Mouse (Mus musculus) CH12.LX (cell line): ENCODE data around the gene Clec2d. TPM values are rescaled to one million over a fixed set of nuclear protein-coding genes. Genes with fewer than 3 reads are reported as not detected.

Source experiments
- DNase-seq: peaks from one replicate; pipeline ENCODE4 v3.0.0-alpha.2; 2013; ENCODE audit errors: extremely low read depth
- H3K27ac ChIP-seq: 2 replicates; pipeline ENCODE4 v1.5.1; 2012; ENCODE audit warnings: low read depth, mild to moderate bottlenecking, control low read depth, moderate library complexity; ENCODE audit not compliant: insufficient read depth
- H3K27me3 ChIP-seq: replicated peaks from 2 replicates; pipeline ENCODE3; 2012; ENCODE audit warnings: inconsistent platforms
- H3K36me3 ChIP-seq, 2 experiments: replicated peaks in 1 of 2; 2 replicates each; pipeline versions ENCODE3 to v1.6.1; 2012; ENCODE audit warnings: inconsistent platforms in 1 of 2, low read length in 1 of 2, mild to moderate bottlenecking in 1 of 2, mixed read lengths in 1 of 2, moderate library complexity in 1 of 2; ENCODE audit not compliant: control insufficient read depth in 1 of 2, insufficient read depth in 1 of 2
- H3K4me1 ChIP-seq, 2 experiments: 2 replicates each; pipeline ENCODE4 v1.6.1; 2012; ENCODE audit warnings: inconsistent platforms in 1 of 2, moderate library complexity in 1 of 2; ENCODE audit not compliant: insufficient read depth in 2 of 2, control insufficient read depth in 1 of 2
- H3K4me2 ChIP-seq: 2 replicates; pipeline ENCODE4 v1.6.1; 2012; ENCODE audit warnings: low read depth, mild to moderate bottlenecking, control low read depth; ENCODE audit not compliant: poor library complexity, insufficient read depth, severe bottlenecking
- H3K4me3 ChIP-seq, 3 experiments: fragments of 150-350 bp in 1 of 3; sonication (generic) in 1 of 3; replicated peaks in 1 of 3; 2 replicates each; pipeline versions ENCODE3 to v1.5.1; 2011 to 2012; ENCODE audit warnings: low read depth in 2 of 3, low read length in 2 of 3, mild to moderate bottlenecking in 2 of 3, moderate library complexity in 2 of 3, control low read depth in 1 of 3, improper control_type of control experiment in 1 of 3, inconsistent platforms in 1 of 3, mixed read lengths in 1 of 3; ENCODE audit not compliant: poor library complexity in 1 of 3
- H3K79me2 ChIP-seq: replicated peaks from 2 replicates; pipeline ENCODE4 v1.6.1; 2012; ENCODE audit warnings: mild to moderate bottlenecking, moderate library complexity; ENCODE audit not compliant: control insufficient read depth, poor library complexity, insufficient read depth, severe bottlenecking; ENCODE audit errors: extremely low read depth
- H3K9ac ChIP-seq: 2 replicates; pipeline ENCODE4 v1.6.1; 2012; ENCODE audit warnings: low read depth, mild to moderate bottlenecking, control low read depth, moderate library complexity; ENCODE audit not compliant: insufficient read depth
- H3K9me3 ChIP-seq: replicated peaks from 2 replicates; pipeline ENCODE3; 2012; ENCODE audit warnings: low read length, inconsistent platforms, mixed read lengths
- CTCF ChIP-seq, 2 experiments: IDR thresholded peaks in 1 of 2; conservative IDR thresholded peaks in 1 of 2; 2 replicates each; pipeline ENCODE4 v1.5.1; 2011 to 2012; ENCODE audit warnings: low read depth in 2 of 2, low read length in 2 of 2, improper control_type of control experiment in 1 of 2, inconsistent platforms in 1 of 2, mild to moderate bottlenecking in 1 of 2, moderate library complexity in 1 of 2
- EP300 ChIP-seq: IDR thresholded peaks from 2 replicates; pipeline ENCODE4 v1.6.1; 2011; ENCODE audit warnings: low read length, improper control_type of control experiment
- ETS1 ChIP-seq: conservative IDR thresholded peaks from 2 replicates; pipeline ENCODE4 v1.6.1; 2012; ENCODE audit warnings: low read depth, mild to moderate bottlenecking, inconsistent platforms, low read length, improper control_type of control experiment, moderate library complexity
- IRF4 ChIP-seq: IDR thresholded peaks from 2 replicates; pipeline ENCODE4 v1.6.1; 2014; ENCODE audit warnings: low read depth, mild to moderate bottlenecking, inconsistent platforms, low read length, improper control_type of control experiment
- JUN ChIP-seq: IDR thresholded peaks from 2 replicates; pipeline ENCODE4 v1.6.1; 2011; ENCODE audit warnings: low read depth, mild to moderate bottlenecking, low read length, improper control_type of control experiment, moderate library complexity; ENCODE audit not compliant: insufficient read depth
- JUND ChIP-seq: conservative IDR thresholded peaks from 2 replicates; pipeline ENCODE4 v1.6.1; 2011; ENCODE audit warnings: low read depth, low read length, improper control_type of control experiment
- MAFK ChIP-seq: IDR thresholded peaks from 2 replicates; pipeline ENCODE4 v1.6.1; 2011; ENCODE audit warnings: low read length, improper control_type of control experiment; ENCODE audit not compliant: insufficient replicate concordance
- MYC ChIP-seq: IDR thresholded peaks from 2 replicates; pipeline ENCODE4 v1.6.1; 2011; ENCODE audit warnings: low read depth, mild to moderate bottlenecking, improper control_type of control experiment, low read length
- NRF1 ChIP-seq: IDR thresholded peaks from 2 replicates; pipeline ENCODE4 v1.6.1; 2014; ENCODE audit warnings: low read depth, mild to moderate bottlenecking, inconsistent platforms, low read length, improper control_type of control experiment, moderate library complexity
- PAX5 ChIP-seq: IDR thresholded peaks from 2 replicates; pipeline ENCODE4 v1.6.1; 2012; ENCODE audit warnings: low read length, inconsistent platforms, mixed read lengths
- POLR2A ChIP-seq: IDR thresholded peaks from 2 replicates; pipeline ENCODE4 v1.6.1; 2011; ENCODE audit warnings: low read depth, mild to moderate bottlenecking, improper control_type of control experiment, low read length
- RAD21 ChIP-seq: IDR thresholded peaks from 2 replicates; pipeline ENCODE4 v1.6.1; 2011; ENCODE audit warnings: low read depth, mild to moderate bottlenecking, low read length, improper control_type of control experiment, moderate library complexity
- RCOR1 ChIP-seq: conservative IDR thresholded peaks from 2 replicates; pipeline ENCODE4 v1.6.1; 2012; ENCODE audit warnings: low read depth, mild to moderate bottlenecking, inconsistent platforms, low read length, improper control_type of control experiment
- TCF12 ChIP-seq: IDR thresholded peaks from 2 replicates; pipeline ENCODE4 v1.6.1; 2014; ENCODE audit warnings: low read depth, mild to moderate bottlenecking, inconsistent platforms, low read length, improper control_type of control experiment
- ZKSCAN1 ChIP-seq: IDR thresholded peaks from 2 replicates; pipeline ENCODE4 v1.6.1; 2012; ENCODE audit warnings: low read depth, inconsistent platforms, low read length, improper control_type of control experiment, borderline replicate concordance
- ZNF384 ChIP-seq: IDR thresholded peaks from 2 replicates; pipeline ENCODE4 v1.6.1; 2012; ENCODE audit warnings: low read depth, low read length, improper control_type of control experiment, inconsistent platforms
- dilution Hi-C: fragments of 300-500 bp; cut with MboI; formaldehyde crosslinking; loops from 2 replicates; pipeline ENCODE4 v1.14.3; 2020; ENCODE audit warnings: low sequenced_read_pairs; ENCODE audit not compliant: extremely low pct_unique_long_range_greater_than_20kb, extremely low pct_ligation_motif_present
- in situ Hi-C: fragments of 300-500 bp; cut with MboI; formaldehyde crosslinking; loops from 3 replicates; pipeline ENCODE4 v1.14.3; 2019; ENCODE audit warnings: low sequenced_read_pairs, low pct_ligation_motif_present, low pct_unique_long_range_greater_than_20kb, mixed read lengths
- polyA plus RNA-seq: library from polyadenylated mRNA; unstranded; fragments of >175 nt; gene quantifications from 2 replicates; pipeline ENCODE4 v1.2.1, GENCODE M21; 2012; ENCODE audit warnings: low read depth; ENCODE audit not compliant: insufficient read length
- total RNA-seq, 2 experiments: library from RNA; depleted of rRNA; stranded (reverse); fragments of 300-350 nt in 1 of 2; fragments of >200 nt in 1 of 2; gene quantifications; 2 replicates each; pipeline ENCODE4 v1.2.3; 2012 to 2014

Clec2d gene
- total and polyA plus RNA-seq, 3 experiments = 5.1 to 50.7 (median 25.9) TPM

DNA sequence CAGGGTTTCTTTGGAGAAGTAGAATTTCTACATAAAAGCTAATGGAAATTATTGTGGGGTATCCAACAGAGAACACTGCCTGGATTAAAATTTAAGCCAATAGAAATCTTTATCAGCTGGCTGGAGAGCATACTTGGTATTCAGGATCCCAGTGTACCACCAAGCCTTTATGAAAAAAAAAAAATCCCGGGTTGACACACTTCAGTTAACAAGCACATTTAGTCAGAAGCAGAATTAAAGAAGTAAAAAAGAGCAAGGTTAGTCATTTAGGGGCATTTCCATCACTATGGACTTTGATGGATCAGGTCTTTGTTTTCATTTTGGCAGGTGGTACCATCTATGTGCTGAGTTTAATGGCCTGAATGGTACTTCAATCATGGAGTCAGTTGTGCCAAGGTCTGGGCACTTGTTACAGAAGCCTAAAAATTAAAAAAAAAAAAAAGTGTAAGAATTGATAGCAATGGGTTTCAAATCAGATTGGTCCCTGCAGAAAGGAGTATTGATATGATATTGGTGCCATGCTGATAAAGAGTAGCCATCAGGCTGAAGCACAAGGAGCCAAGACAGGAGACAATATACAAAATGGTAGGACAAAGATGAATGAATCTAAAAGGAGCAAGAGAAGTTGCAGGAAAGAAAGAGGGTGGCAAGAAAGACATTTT lies 29.5 kb downstream of the Clec2d start:
- H3K9me3 ChIP-seq = peaks cover 3% of the 10 kb centered on the region
- H3K79me2 ChIP-seq = no peaks in the 10 kb centered on the region
- H3K36me3 ChIP-seq = no peaks in the 10 kb centered on the region
- no peak overlapping the region for H3K4me2 ChIP-seq
- no peak for DNase-seq
- in situ Hi-C loops = no loop called here
- TF ChIP-seq RAD21 (no peak), IRF4 (no peak), MAFK (no peak), RCOR1 (0 out of 2 replicates have a peak, but pooled peaks have one; percentile 53), CTCF (conservative IDR thresholded peaks at IDR 0.05 in 1 of 2, IDR thresholded peaks at IDR 0.05 in 1 of 2; ENCODE audit: low read depth in 2 of 2, low read length in 2 of 2) (no peak), TCF12 (peak; percentile 54; the same call in 1 of the 2 replicates), PAX5 (no peak), NRF1 (no peak), ZNF384 (peak; percentile 75)
- no peak overlapping the region for H3K4me3 ChIP-seq
- no peaks in the 10 kb centered on the region for H3K27me3 ChIP-seq
- dilution Hi-C loops = no loop called here
- H3K9ac ChIP-seq = peak overlapping the region; percentile 78; the same call in 1 of the 2 replicates
- peak overlapping the region; percentile 62 for H3K27ac ChIP-seq
- peaks cover 5 to 35% of the 10 kb centered on the region in 2 experiments for H3K4me1 ChIP-seq

DNA sequence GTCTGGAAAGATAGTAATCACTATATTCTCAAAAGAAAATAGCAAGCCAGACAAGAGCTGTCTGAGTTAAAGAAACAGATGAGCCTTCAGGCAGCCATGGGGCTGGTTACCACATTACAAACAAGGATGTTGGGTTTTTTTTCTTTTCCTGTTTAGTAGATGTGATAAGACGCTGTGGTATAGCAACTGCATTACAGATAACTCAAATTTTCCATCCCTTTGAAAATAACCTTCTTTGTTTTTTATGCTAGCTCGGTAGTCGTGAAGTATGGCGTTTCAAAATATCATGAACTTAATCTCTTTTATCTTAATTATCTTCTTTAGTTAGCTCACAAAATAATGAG lies 30.0 kb downstream of the Clec2d start:
- Histone ChIP-seq H3K27ac (peak overlapping the region; percentile 62; the same call in 1 of the 2 replicates), H3K9ac (no peak overlapping the region)
- TF ChIP-seq JUND (peak; percentile 81), JUN (peak; percentile 77), ZKSCAN1 (no peak), PAX5 (no peak), ETS1 (peak; percentile 35; the same call in 1 of the 2 replicates), MYC (0 out of 2 replicates have a peak, but pooled peaks have one; percentile 27), ZNF384 (peak; percentile 78), EP300 (peak; percentile 60), TCF12 (0 out of 2 replicates have a peak, but pooled peaks have one; percentile 11), POLR2A (no peak)
- TF ChIP-seq, all 38 proteins: peak for 7
- no peak for DNase-seq
- H3K36me3 ChIP-seq = no peaks in the 10 kb centered on the region
- in situ Hi-C loops = no loop called here
- H3K9me3 ChIP-seq = peaks cover 3% of the 10 kb centered on the region
- H3K4me3 ChIP-seq = no peak overlapping the region
- no peak overlapping the region for H3K4me2 ChIP-seq
- dilution Hi-C loops = no loop called here
- no peaks in the 10 kb centered on the region for H3K79me2 ChIP-seq
- no peaks in the 10 kb centered on the region for H3K27me3 ChIP-seq
- H3K4me1 ChIP-seq = peaks cover 3 to 35% of the 10 kb centered on the region in 2 experiments
